Mouse (Mus musculus) ES-E14 (cell line): Measurements from ENCODE around the gene 4933417A18Rik. TPM values are rescaled to one million over a fixed set of nuclear protein-coding genes. Genes with fewer than 3 reads are reported as not detected.

Source experiments
- DNase-seq: peaks from one replicate; pipeline ENCODE4 v3.0.0-alpha.2; 2013; ENCODE audit warnings: low read depth, low spot score
- H3K27ac ChIP-seq: 2 replicates; pipeline ENCODE4 v1.5.1; 2012; ENCODE audit warnings: low read depth, mild to moderate bottlenecking, low read length, moderate library complexity, mixed read lengths; ENCODE audit not compliant: poor library complexity, insufficient read depth, severe bottlenecking
- H3K36me3 ChIP-seq: 2 replicates; pipeline ENCODE4 v1.6.1; 2012; ENCODE audit warnings: mild to moderate bottlenecking, low read length, moderate library complexity, mixed read lengths; ENCODE audit not compliant: control insufficient read depth, poor library complexity, insufficient read depth, severe bottlenecking
- H3K4me1 ChIP-seq, 2 experiments: fragments of 150-350 bp in 1 of 2; sonication (generic) in 1 of 2; 2 replicates each; pipeline ENCODE4 v1.6.1; 2012; ENCODE audit warnings: low read length in 2 of 2, mild to moderate bottlenecking in 1 of 2, mixed read lengths in 1 of 2; ENCODE audit not compliant: control insufficient read depth in 2 of 2, insufficient read depth in 2 of 2, poor library complexity in 1 of 2
- H3K4me3 ChIP-seq, 2 experiments: fragments of 150-350 bp in 1 of 2; sonication (generic) in 1 of 2; 2 replicates each; pipeline ENCODE4 v1.5.1; 2012; ENCODE audit warnings: low read length in 2 of 2, low read depth in 1 of 2, mild to moderate bottlenecking in 1 of 2, mixed read lengths in 1 of 2; ENCODE audit not compliant: insufficient read depth in 1 of 2, poor library complexity in 1 of 2, severe bottlenecking in 1 of 2
- H3K9ac ChIP-seq: 2 replicates; pipeline ENCODE4 v1.6.1; 2012; ENCODE audit warnings: low read depth, mild to moderate bottlenecking, low read length, mixed read lengths; ENCODE audit not compliant: poor library complexity, insufficient read depth, severe bottlenecking
- H3K9me3 ChIP-seq: fragments of 150-350 bp; sonication (generic); 2 replicates; pipeline ENCODE4 v1.6.1; 2012; ENCODE audit warnings: low read depth, mild to moderate bottlenecking, low read length; ENCODE audit not compliant: control insufficient read depth, insufficient read depth
- CHD2 ChIP-seq: IDR thresholded peaks from 2 replicates; pipeline ENCODE4 v1.6.1; 2014; ENCODE audit warnings: mild to moderate bottlenecking, low read depth, low read length, inconsistent platforms
- HCFC1 ChIP-seq: IDR thresholded peaks from 2 replicates; pipeline ENCODE4 v1.6.1; 2012; ENCODE audit warnings: low read length, inconsistent platforms, borderline replicate concordance; ENCODE audit not compliant: insufficient read depth
- MAFK ChIP-seq: IDR thresholded peaks from 2 replicates; pipeline ENCODE4 v1.6.1; 2014; ENCODE audit warnings: mild to moderate bottlenecking, low read depth, low read length, inconsistent platforms; ENCODE audit not compliant: insufficient read depth
- ZC3H11A ChIP-seq: IDR thresholded peaks from 2 replicates; pipeline ENCODE4 v1.6.1; 2012; ENCODE audit warnings: low read depth, mild to moderate bottlenecking, inconsistent platforms, low read length, borderline replicate concordance
- ZNF384 ChIP-seq: IDR thresholded peaks from 2 replicates; pipeline ENCODE4 v1.6.1; 2012; ENCODE audit warnings: low read depth, low read length, inconsistent platforms
- in situ Hi-C, 2 experiments: fragments of 600-800 bp; cut with MboI; formaldehyde crosslinking; loops; one replicate each; pipeline ENCODE4 v1.15.1; 2025; ENCODE audit warnings: low sequenced_read_pairs in 2 of 2, inconsistent platforms in 1 of 2; ENCODE audit not compliant: unreplicated experiment in 2 of 2
- total RNA-seq: library from RNA; depleted of rRNA; stranded (reverse); fragments of 300-350 nt; gene quantifications from 2 replicates; pipeline ENCODE4 v1.2.3, GENCODE M21; 2012; rRNA removed

4933417A18Rik gene
- total RNA-seq, 1 experiment: not detected

DNA sequence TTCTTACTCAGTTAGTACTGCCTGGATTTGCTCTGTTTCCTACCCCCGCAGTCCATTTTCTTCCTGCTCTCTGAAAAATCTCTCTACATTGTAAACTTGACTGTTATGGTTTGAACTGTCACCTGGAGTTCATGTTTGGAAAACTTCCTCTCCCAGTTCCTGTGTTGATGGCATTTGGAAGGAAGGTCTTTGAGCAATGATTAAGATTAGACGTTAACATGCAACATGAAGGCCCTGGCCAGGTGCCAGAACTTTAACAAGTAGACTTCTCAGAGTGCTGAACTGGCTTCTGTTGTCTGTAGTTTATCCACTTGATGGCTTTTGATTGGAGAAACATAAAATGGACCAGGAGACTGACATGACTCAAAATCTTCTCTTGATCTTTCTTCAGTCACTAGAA is 71.7 kb downstream of the 4933417A18Rik start:
- in situ Hi-C loops: no loop called here
- Histone ChIP-seq H3K9me3 (no peaks in the 10 kb centered on the region), H3K4me3 (no peak overlapping the region), H3K4me1 (peaks cover 0 to 3% of the 10 kb centered on the region in 2 experiments; a peak in 1 of 4 replicates), H3K27ac (no peak overlapping the region), H3K9ac (no peak overlapping the region), H3K36me3 (no peaks in the 10 kb centered on the region)
- DNase-seq: no peak
- TF ChIP-seq ZNF384: no peak
- TF ChIP-seq MAFK: no peak
- no peak for TF ChIP-seq ZC3H11A
- no peak for TF ChIP-seq HCFC1
- no peak for TF ChIP-seq CHD2

Other genes with a start within 250 kb of the 4933417A18Rik start
- 0.21 and 0.27 TPM in 2 replicates for gene Fam50b, start 189.6 kb upstream of the 4933417A18Rik start, total RNA-seq
- gene Prpf4b, start 49.1 kb upstream of the 4933417A18Rik start, total RNA-seq: 74.5 and 85.3 TPM in 2 replicates
- 0.18 TPM in 1 of 2 replicates, not detected in the other for gene Fam217a, start 99 bp upstream of the 4933417A18Rik start, total RNA-seq
- 0.21 and 0.54 TPM in 2 replicates for gene Eci3, start 39.4 kb downstream of the 4933417A18Rik start, total RNA-seq
- 31.0 and 36.7 TPM in 2 replicates for gene Eci2, start 102.7 kb downstream of the 4933417A18Rik start, total RNA-seq